Mouse (Mus musculus): ENCODE measurements around the gene Spryd3. TPM values are rescaled to one million over a fixed set of nuclear protein-coding genes. Genes with fewer than 3 reads are reported as not detected.

The Spryd3 gene
- polyA plus RNA-seq, 1 experiment = 46.6 TPM

DNA sequence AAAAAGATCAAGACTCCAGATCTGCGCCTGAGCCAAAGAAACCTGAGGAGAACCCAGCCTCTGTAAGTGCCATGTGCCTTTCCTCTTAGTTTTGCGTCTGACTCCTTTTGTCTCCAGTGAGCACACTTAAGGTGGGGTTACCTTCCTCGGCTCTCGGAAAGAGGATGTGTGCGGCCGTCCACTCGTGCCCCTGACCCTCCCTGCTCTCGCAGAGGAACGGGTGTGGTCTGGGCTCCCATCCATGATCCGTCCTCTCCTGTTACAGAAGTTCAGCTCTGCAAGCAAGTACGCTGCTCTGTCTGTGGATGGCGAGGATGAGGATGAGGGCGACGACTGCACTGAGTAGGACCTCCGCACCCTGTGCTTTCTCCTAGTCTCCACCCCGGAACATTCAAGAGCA lies 41.0 kb downstream of the Spryd3 start:
- Histone ChIP-seq H3K4me1 (ENCODE audit: control insufficient read depth, insufficient read depth, low read length) (peaks cover 1% of the 10 kb centered on the region), H3K4me3 (ENCODE audit: control insufficient read depth, low read depth, low read length) (no peak overlapping the region), H3K27me3 (ENCODE audit: control insufficient read depth, insufficient read depth, low read length) (no peaks in the 10 kb centered on the region), H3K36me3 (ENCODE audit: control insufficient read depth, insufficient read depth, low read length) (peaks cover 5% of the 10 kb centered on the region), H3K27ac (ENCODE audit: control insufficient read depth, insufficient read depth, low read depth, low read length) (no peak overlapping the region)
- TF ChIP-seq CTCF (IDR thresholded peaks at IDR 0.05; ENCODE audit: control insufficient read depth, insufficient read depth, insufficient replicate concordance, low read depth, low read length) (no peak), POLR2A (IDR thresholded peaks at IDR 0.05; ENCODE audit: control insufficient read depth, low read depth, low read length) (no peak)

DNA sequence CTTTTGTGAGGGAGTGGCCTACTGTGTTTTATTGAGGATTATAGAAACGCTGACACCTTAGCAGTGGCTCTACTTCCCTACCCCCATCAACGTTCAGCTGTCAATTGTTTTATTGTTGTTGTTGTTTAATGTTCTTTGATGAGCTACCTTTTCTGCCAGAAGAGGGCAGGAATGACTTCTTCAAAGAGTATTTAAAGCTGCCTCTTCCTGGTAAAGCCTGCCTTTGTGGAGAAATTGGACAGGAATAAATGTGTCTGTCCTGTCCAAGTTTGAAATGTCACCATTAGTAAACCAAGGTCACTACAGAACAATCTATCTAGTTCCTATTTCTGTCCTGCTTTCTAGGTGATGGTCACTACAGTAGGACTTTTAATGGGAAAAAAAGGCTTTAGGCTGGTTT lies 41.9 kb downstream of the Spryd3 start:
- H3K27ac ChIP-seq (ENCODE audit: control insufficient read depth, insufficient read depth, low read depth, low read length) = no peak overlapping the region
- H3K36me3 ChIP-seq (ENCODE audit: control insufficient read depth, insufficient read depth, low read length) = peaks cover 5% of the 10 kb centered on the region
- no peak overlapping the region for H3K4me3 ChIP-seq (ENCODE audit: control insufficient read depth, low read depth, low read length)
- no peak for TF ChIP-seq CTCF (IDR thresholded peaks at IDR 0.05; ENCODE audit: control insufficient read depth, insufficient read depth, insufficient replicate concordance, low read depth, low read length)
- no peak for TF ChIP-seq POLR2A (IDR thresholded peaks at IDR 0.05; ENCODE audit: control insufficient read depth, low read depth, low read length)
- no peaks in the 10 kb centered on the region for H3K27me3 ChIP-seq (ENCODE audit: control insufficient read depth, insufficient read depth, low read length)
- H3K4me1 ChIP-seq (ENCODE audit: control insufficient read depth, insufficient read depth, low read length) = no peaks in the 10 kb centered on the region

DNA sequence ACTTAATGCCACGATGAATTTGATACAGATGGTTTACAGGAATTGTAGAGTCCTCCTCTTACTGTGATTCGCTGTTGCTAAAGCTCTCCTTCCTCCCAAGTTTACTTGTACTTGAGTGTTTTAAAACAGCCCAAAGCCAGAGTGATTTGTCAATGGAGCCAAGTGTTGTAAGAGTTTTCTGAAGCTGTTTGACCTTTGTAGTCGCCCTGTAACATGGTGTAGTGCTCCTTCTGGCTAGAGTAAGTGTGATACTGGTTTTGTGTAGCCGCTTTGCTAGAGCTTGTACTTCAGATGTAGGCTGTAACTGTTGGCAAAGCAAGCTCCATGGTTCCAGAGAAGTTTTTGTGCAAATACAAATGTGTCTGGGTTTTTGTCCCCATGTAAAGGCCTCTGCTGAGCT lies 43.8 kb downstream of the Spryd3 start:
- TF ChIP-seq CTCF (IDR thresholded peaks at IDR 0.05; ENCODE audit: control insufficient read depth, insufficient read depth, insufficient replicate concordance, low read depth, low read length) = no peak
- TF ChIP-seq POLR2A (IDR thresholded peaks at IDR 0.05; ENCODE audit: control insufficient read depth, low read depth, low read length) = no peak
- Histone ChIP-seq H3K27ac (ENCODE audit: control insufficient read depth, insufficient read depth, low read depth, low read length) (no peak overlapping the region), H3K4me1 (ENCODE audit: control insufficient read depth, insufficient read depth, low read length) (no peaks in the 10 kb centered on the region), H3K36me3 (ENCODE audit: control insufficient read depth, insufficient read depth, low read length) (peaks cover 5% of the 10 kb centered on the region), H3K4me3 (ENCODE audit: control insufficient read depth, low read depth, low read length) (no peak overlapping the region), H3K27me3 (ENCODE audit: control insufficient read depth, insufficient read depth, low read length) (no peaks in the 10 kb centered on the region)

DNA sequence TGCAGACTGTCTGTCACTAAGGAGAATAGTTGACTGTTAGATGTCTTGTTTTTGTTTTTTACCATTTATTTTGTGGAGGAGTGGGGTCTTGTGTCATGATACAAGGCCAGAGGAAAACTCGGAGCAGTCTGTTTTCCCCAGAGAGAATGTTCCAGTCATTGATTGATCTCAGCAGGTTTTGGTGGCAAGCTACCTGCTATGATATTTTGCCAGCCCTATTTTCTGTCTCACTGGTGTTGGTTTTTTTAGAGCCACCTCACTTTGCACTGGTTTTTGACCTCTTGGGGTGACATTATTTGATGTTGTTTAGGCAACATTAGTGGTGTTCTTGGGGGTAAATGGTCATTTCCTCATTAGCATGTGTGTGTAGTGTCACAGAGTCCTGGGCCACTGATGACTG lies 44.3 kb downstream of the Spryd3 start:
- no peak overlapping the region for H3K4me3 ChIP-seq (ENCODE audit: control insufficient read depth, low read depth, low read length)
- TF ChIP-seq POLR2A (IDR thresholded peaks at IDR 0.05; ENCODE audit: control insufficient read depth, low read depth, low read length) (no peak), CTCF (IDR thresholded peaks at IDR 0.05; ENCODE audit: control insufficient read depth, insufficient read depth, insufficient replicate concordance, low read depth, low read length) (no peak)
- no peak overlapping the region for H3K27ac ChIP-seq (ENCODE audit: control insufficient read depth, insufficient read depth, low read depth, low read length)

DNA sequence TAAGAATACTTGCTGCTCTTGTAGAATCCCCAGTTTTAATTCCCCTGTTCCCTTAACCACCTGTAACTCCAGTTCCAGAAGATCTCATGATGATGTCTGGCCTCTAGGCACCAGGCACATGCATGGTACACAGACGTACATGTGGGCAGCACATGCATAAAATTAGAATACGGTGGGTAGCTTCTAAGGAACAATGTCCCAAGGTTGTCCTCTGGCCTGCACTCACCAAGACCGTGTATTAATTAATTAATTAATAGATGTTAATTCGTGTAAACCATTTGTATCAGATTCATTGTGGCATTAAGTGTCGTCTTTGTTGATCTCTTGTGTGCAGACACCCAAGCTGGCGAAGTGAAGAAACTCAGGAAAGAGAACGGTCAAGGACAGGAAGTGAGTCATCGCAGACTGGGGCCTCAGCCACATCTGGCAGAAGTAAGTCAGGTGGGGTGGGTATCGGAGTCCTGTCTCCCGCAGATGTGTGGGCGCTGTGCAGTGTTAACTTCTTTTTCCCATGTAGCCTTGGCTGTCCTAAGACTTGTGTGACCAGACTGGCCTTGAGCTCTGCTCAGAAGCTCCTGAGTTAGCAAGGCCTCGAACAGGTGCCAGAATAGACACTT lies 44.9 kb downstream of the Spryd3 start:
- TF ChIP-seq POLR2A (IDR thresholded peaks at IDR 0.05; ENCODE audit: control insufficient read depth, low read depth, low read length) (no peak), CTCF (IDR thresholded peaks at IDR 0.05; ENCODE audit: control insufficient read depth, insufficient read depth, insufficient replicate concordance, low read depth, low read length) (no peak)
- H3K4me3 ChIP-seq (ENCODE audit: control insufficient read depth, low read depth, low read length) = no peak overlapping the region
- H3K27me3 ChIP-seq (ENCODE audit: control insufficient read depth, insufficient read depth, low read length) = no peaks in the 10 kb centered on the region
- peaks cover 7% of the 10 kb centered on the region for H3K36me3 ChIP-seq (ENCODE audit: control insufficient read depth, insufficient read depth, low read length)
- no peaks in the 10 kb centered on the region for H3K4me1 ChIP-seq (ENCODE audit: control insufficient read depth, insufficient read depth, low read length)
- no peak overlapping the region for H3K27ac ChIP-seq (ENCODE audit: control insufficient read depth, insufficient read depth, low read depth, low read length)

More for the DNA sequence above, 44.3 kb downstream of the Spryd3 start:
- Histone ChIP-seq H3K27me3 (ENCODE audit: control insufficient read depth, insufficient read depth, low read length) (no peaks in the 10 kb centered on the region), H3K4me1 (ENCODE audit: control insufficient read depth, insufficient read depth, low read length) (no peaks in the 10 kb centered on the region), H3K36me3 (ENCODE audit: control insufficient read depth, insufficient read depth, low read length) (peaks cover 7% of the 10 kb centered on the region)

DNA sequence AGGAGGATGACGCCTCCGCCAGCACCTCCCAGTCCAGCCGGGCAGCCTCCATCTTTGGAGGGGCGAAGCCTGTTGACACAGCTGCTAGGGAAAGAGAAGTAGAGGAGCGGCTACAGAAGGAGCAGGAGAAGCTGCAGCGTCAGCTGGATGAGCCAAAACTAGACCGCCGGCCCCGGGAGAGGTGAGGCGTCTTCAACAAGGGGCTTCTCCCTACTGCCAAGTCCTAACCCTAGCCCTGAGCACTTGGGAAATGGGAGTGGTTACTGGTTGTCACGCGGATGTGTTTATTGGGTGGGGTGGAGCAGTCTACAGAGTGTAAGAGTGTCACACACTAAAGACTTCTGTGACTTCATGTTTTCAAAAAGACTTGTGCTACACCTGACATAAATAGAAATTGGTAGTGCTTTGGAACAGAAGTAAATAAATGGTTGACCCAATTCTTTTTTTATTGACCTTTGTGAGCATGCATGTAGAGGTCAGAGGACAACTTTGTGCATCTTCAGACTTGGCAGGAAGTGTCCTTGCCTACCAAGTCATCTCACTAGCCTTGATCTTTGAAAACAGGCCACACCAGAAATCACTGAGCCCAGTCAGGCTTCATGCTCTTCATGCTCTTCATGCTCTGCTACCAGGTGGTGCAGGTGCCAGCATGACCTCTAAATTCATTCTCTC lies 46.0 kb downstream of the Spryd3 start:
- H3K27ac ChIP-seq (ENCODE audit: control insufficient read depth, insufficient read depth, low read depth, low read length) = no peak overlapping the region
- no peaks in the 10 kb centered on the region for H3K4me1 ChIP-seq (ENCODE audit: control insufficient read depth, insufficient read depth, low read length)
- no peak overlapping the region for H3K4me3 ChIP-seq (ENCODE audit: control insufficient read depth, low read depth, low read length)
- H3K27me3 ChIP-seq (ENCODE audit: control insufficient read depth, insufficient read depth, low read length) = no peaks in the 10 kb centered on the region
- TF ChIP-seq CTCF (IDR thresholded peaks at IDR 0.05; ENCODE audit: control insufficient read depth, insufficient read depth, insufficient replicate concordance, low read depth, low read length) (no peak), POLR2A (IDR thresholded peaks at IDR 0.05; ENCODE audit: control insufficient read depth, low read depth, low read length) (no peak)
- peaks cover 7% of the 10 kb centered on the region for H3K36me3 ChIP-seq (ENCODE audit: control insufficient read depth, insufficient read depth, low read length)

DNA sequence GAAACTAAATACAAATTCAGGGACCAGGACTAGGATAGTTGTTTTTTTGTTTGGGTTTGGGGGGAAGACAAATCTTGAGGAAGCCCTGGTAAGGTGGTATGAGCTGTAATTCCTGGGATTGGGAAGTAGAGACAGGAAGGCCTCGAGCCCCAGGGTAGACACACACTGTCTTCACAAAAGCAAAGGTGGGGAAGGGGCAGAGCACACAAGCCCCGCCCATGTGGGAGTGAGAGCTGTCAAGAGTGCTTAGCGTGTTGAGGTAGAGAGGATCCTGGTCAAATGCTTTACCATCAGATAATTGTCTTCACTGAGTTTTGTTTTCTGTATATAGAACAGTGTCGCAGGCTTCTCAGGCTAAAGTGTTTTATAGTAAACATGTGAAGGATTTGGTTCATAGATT lies 53.0 kb downstream of the Spryd3 start:
- H3K27ac ChIP-seq (ENCODE audit: control insufficient read depth, insufficient read depth, low read depth, low read length) = no peak overlapping the region
- no peak for TF ChIP-seq CTCF (IDR thresholded peaks at IDR 0.05; ENCODE audit: control insufficient read depth, insufficient read depth, insufficient replicate concordance, low read depth, low read length)
- H3K27me3 ChIP-seq (ENCODE audit: control insufficient read depth, insufficient read depth, low read length) = no peaks in the 10 kb centered on the region
- H3K36me3 ChIP-seq (ENCODE audit: control insufficient read depth, insufficient read depth, low read length) = peaks cover 7% of the 10 kb centered on the region
- H3K4me3 ChIP-seq (ENCODE audit: control insufficient read depth, low read depth, low read length) = no peak overlapping the region
- no peaks in the 10 kb centered on the region for H3K4me1 ChIP-seq (ENCODE audit: control insufficient read depth, insufficient read depth, low read length)
